Mouse (Mus musculus): ENCODE results near the gene Defb23.

GRCm38 (mm10) chr2:152490038-152490437, 25.6 kb upstream of the Defb23 start, which contains the start of gene Defb22:
- TF ChIP-seq CTCF (IDR thresholded peaks at IDR 0.05): no peak
- TF ChIP-seq EP300 (IDR thresholded peaks at IDR 0.05): no peak

Measured in lung, postnatal 0 days (tissue).